Mouse (Mus musculus) myocyte (in vitro differentiated cells): Measurements from ENCODE around the gene Itpripl2.

Source experiments
- CEBPB ChIP-seq: IDR thresholded peaks from 2 replicates; pipeline ENCODE4 v1.6.1; 2011; ENCODE audit warnings: mild to moderate bottlenecking, moderate library complexity; ENCODE audit not compliant: poor library complexity, insufficient read depth, severe bottlenecking
- MAX ChIP-seq: IDR thresholded peaks from one replicate; pipeline ENCODE4 v1.6.1; 2011; ENCODE audit warnings: low read depth, mild to moderate bottlenecking, control low read depth
- POLR2A ChIP-seq: IDR thresholded peaks from one replicate; pipeline ENCODE4 v1.6.1; 2011; ENCODE audit warnings: low read depth, mild to moderate bottlenecking, control low read depth, moderate library complexity; ENCODE audit not compliant: insufficient read length
- REST ChIP-seq: IDR thresholded peaks from one replicate; pipeline ENCODE4 v1.6.1; 2011; ENCODE audit warnings: mild to moderate bottlenecking, control low read depth, moderate library complexity; ENCODE audit not compliant: insufficient read depth, insufficient read length

- TF ChIP-seq REST (no peak), MAX (no peak), POLR2A (no peak), CEBPB (no peak)
Observed at GRCm38 (mm10) chr7:118483996-118484395, 7.8 kb downstream of the Itpripl2 start.
